Mouse (Mus musculus) liver, adult (tissue): ENCODE results near the gene Klf17.

Experiments used
- GATA4 ChIP-seq: IDR thresholded peaks from 2 replicates; pipeline ENCODE4 v1.6.1; 2014; ENCODE audit warnings: mild to moderate bottlenecking, low read length; ENCODE audit not compliant: insufficient replicate concordance

Klf17 gene

GRCm38 (mm10) chr4:117765416-117765815 lies at the start of gene Klf17:
TSS of gene Klf17 (minus strand) at chr4:117765648.
- no peak for TF ChIP-seq GATA4

GRCm38 (mm10) chr4:117814333-117814732 lies 48.9 kb upstream of the Klf17 start:
- no peak for TF ChIP-seq GATA4

GRCm38 (mm10) chr4:117813591-117814192 lies 48.2 kb upstream of the Klf17 start:
- TF ChIP-seq GATA4, result peak; percentile 56; the same call in 1 of the 2 replicates

GRCm38 (mm10) chr4:117810933-117811332 lies 45.5 kb upstream of the Klf17 start:
- TF ChIP-seq GATA4, result no peak

- TF ChIP-seq GATA4, result no peak
Measured at GRCm38 (mm10) chr4:117806992-117807391, 41.5 kb upstream of the Klf17 start.

- no peak for TF ChIP-seq GATA4
Measured at GRCm38 (mm10) chr4:117799904-117800303, 34.5 kb upstream of the Klf17 start.

- peak; percentile 20; the same call in 1 of the 2 replicates for TF ChIP-seq GATA4
Measured at GRCm38 (mm10) chr4:117788308-117788707, 22.9 kb upstream of the Klf17 start.

GRCm38 (mm10) chr4:117786963-117787362 lies 21.5 kb upstream of the Klf17 start:
- TF ChIP-seq GATA4, result no peak; the same call in 1 of the 2 replicates

- TF ChIP-seq GATA4, result no peak
Measured at GRCm38 (mm10) chr4:117782908-117783307, 17.5 kb upstream of the Klf17 start.

- no peak for TF ChIP-seq GATA4
Measured at GRCm38 (mm10) chr4:117772960-117773359, 7.5 kb upstream of the Klf17 start.

- no peak for TF ChIP-seq GATA4
Measured at GRCm38 (mm10) chr4:117770935-117771334, 5.5 kb upstream of the Klf17 start.

- no peak for TF ChIP-seq GATA4
Measured at GRCm38 (mm10) chr4:117760151-117760550, 5.3 kb downstream of the Klf17 start.

GRCm38 (mm10) chr4:117737559-117737958 lies 27.9 kb downstream of the Klf17 start:
- TF ChIP-seq GATA4, result no peak

GRCm38 (mm10) chr4:117731926-117732325 lies 33.5 kb downstream of the Klf17 start:
- no peak for TF ChIP-seq GATA4

- no peak for TF ChIP-seq GATA4
Measured at GRCm38 (mm10) chr4:117724112-117724511, 41.3 kb downstream of the Klf17 start, which contains the start of gene Gm12845. TSS of gene Gm12845 (plus strand) at chr4:117724412.

- no peak for TF ChIP-seq GATA4
Measured at GRCm38 (mm10) chr4:117713303-117714098, 51.9 kb downstream of the Klf17 start.
